Mouse (Mus musculus) small intestine, adult 2 months (tissue): ENCODE results near the gene Itga9. TPM values are rescaled to one million over a fixed set of nuclear protein-coding genes. Genes with fewer than 3 reads are reported as not detected.

Experiments used
- H3K27ac ChIP-seq: fragments of 200-500 bp; 2 replicates; pipeline ENCODE4 v1.5.1; 2012; ENCODE audit warnings: low read depth, low read length, control low read depth, inconsistent platforms; ENCODE audit not compliant: insufficient read depth
- H3K27me3 ChIP-seq: fragments of 200-500 bp; 2 replicates; pipeline ENCODE4 v1.6.1; 2012; ENCODE audit warnings: mild to moderate bottlenecking, moderate library complexity, low read length, inconsistent platforms; ENCODE audit not compliant: control insufficient read depth, insufficient read depth
- H3K36me3 ChIP-seq: fragments of 200-500 bp; 2 replicates; pipeline ENCODE4 v1.6.1; 2012; ENCODE audit warnings: mild to moderate bottlenecking, low read length, control low read depth, inconsistent platforms; ENCODE audit not compliant: control insufficient read depth, insufficient read depth
- H3K4me1 ChIP-seq: fragments of 200-500 bp; 2 replicates; pipeline ENCODE4 v1.6.1; 2012; ENCODE audit warnings: low read length, inconsistent platforms, mixed read lengths; ENCODE audit not compliant: control insufficient read depth, insufficient read depth, insufficient read length
- H3K4me3 ChIP-seq: fragments of 200-500 bp; 2 replicates; pipeline ENCODE4 v1.5.1; 2012; ENCODE audit warnings: low read depth, mild to moderate bottlenecking, control low read depth, inconsistent platforms, low read length, moderate library complexity
- CTCF ChIP-seq: fragments of 200-500 bp; IDR thresholded peaks from 2 replicates; pipeline ENCODE4 v1.5.1; 2012; ENCODE audit warnings: low read depth, mild to moderate bottlenecking, control low read depth, inconsistent platforms, low read length, moderate library complexity, mixed read lengths; ENCODE audit not compliant: insufficient replicate concordance, insufficient read length; ENCODE audit errors: extremely low read depth
- POLR2A ChIP-seq: fragments of 200-500 bp; IDR thresholded peaks from 2 replicates; pipeline ENCODE4 v1.6.1; 2012; ENCODE audit warnings: low read depth, mild to moderate bottlenecking, control low read depth, inconsistent platforms, low read length, moderate library complexity
- WGBS: fragments of 180-500 bp; shearing (Covaris S2); methylation state at CpG from one replicate; pipeline ENCODE4 v1.1.7; 2018; 5-methylcytosine and 5-hydroxymethylcytosine counted together
- polyA plus RNA-seq: library from polyadenylated mRNA; depleted of rRNA; stranded (reverse); fragments of >200 nt; gene quantifications from 2 replicates; pipeline ENCODE4 v1.2.3, GENCODE M21; 2012

Itga9 gene
- polyA plus RNA-seq, 1 experiment, result 8.0 TPM

GRCm38 (mm10) chr9:118677349-118677748 lies 70.9 kb downstream of the Itga9 start:
- H3K4me1 ChIP-seq, result no peaks in the 10 kb centered on the region
- TF ChIP-seq CTCF (no peak), POLR2A (no peak)
- no peaks in the 10 kb centered on the region for H3K27me3 ChIP-seq
- H3K36me3 ChIP-seq, result no peaks in the 10 kb centered on the region
- 53% methylated on average over 9 of the region's 9 CpGs for WGBS
- no peak overlapping the region for H3K27ac ChIP-seq
- no peak overlapping the region for H3K4me3 ChIP-seq

DNA sequence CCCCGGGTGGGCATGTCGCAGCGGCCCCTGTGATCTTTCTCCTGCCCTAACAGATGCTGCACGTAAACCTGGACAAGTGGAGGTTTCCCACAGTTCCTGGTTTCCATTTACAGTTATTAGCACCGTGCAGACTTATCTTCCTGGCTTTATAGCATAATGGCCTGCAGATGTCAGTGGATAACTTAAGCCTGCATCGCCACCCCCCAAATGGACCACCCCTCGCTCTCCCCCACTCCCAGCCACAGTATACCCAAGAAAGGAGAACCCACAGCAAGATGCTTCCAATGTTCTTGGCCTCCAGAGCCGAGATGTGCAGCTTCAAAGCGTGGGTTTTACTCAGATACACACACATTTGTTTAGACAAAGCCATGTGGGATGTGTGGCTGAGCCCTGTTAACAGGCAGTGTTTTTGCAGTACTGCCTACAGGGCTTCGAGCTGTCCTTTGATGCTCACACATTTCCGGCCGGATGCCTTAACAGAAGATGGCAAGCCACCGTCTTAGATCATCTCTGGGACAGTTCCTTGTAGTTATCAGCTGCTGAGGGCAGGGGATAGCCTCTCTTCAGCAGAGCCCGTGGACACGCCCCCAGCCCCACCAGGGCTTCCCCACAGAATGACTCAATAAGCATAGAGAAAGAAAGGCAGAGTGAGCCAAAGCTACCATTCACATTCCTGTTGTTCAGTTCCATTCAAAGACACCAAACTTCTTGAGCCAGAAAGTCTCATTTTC lies 71.7 kb downstream of the Itga9 start:
- no peaks in the 10 kb centered on the region for H3K4me1 ChIP-seq
- 65% methylated on average over 15 of the region's 15 CpGs for WGBS
- no peak overlapping the region for H3K4me3 ChIP-seq
- no peaks in the 10 kb centered on the region for H3K27me3 ChIP-seq
- no peak overlapping the region for H3K27ac ChIP-seq
- no peaks in the 10 kb centered on the region for H3K36me3 ChIP-seq
- TF ChIP-seq CTCF, result no peak
- TF ChIP-seq POLR2A, result no peak

GRCm38 (mm10) chr9:118678759-118679158 lies 72.3 kb downstream of the Itga9 start:
- H3K4me1 ChIP-seq, result no peaks in the 10 kb centered on the region
- TF ChIP-seq CTCF (no peak), POLR2A (no peak)
- H3K27ac ChIP-seq, result no peak overlapping the region
- 71% methylated on average over 10 of the region's 10 CpGs for WGBS
- H3K36me3 ChIP-seq, result no peaks in the 10 kb centered on the region
- H3K4me3 ChIP-seq, result no peak overlapping the region
- no peaks in the 10 kb centered on the region for H3K27me3 ChIP-seq

DNA sequence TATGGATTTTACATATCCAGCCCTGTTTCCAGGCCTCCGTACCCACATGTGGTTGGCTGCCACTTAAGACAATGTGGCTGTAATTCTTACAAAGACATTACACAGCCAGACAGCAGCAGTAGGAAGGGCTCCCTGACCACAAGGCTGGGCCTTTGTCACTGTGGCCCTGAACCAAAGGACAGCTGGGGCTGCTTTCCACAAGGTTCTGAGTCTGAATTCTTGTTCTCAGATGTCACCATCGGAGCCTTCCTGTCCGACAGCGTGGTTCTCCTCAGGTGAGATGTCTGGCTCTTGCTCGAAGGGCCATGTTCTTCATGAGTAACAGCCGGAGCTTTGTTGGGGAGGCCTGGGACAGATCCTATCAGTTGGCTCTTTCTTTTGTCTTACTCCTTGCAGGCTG lies 75.0 kb downstream of the Itga9 start:
- Histone ChIP-seq H3K27me3 (no peaks in the 10 kb centered on the region), H3K4me1 (no peaks in the 10 kb centered on the region), H3K27ac (no peak overlapping the region), H3K4me3 (no peak overlapping the region), H3K36me3 (no peaks in the 10 kb centered on the region)
- 91% methylated on average over 6 of the region's 6 CpGs for WGBS
- TF ChIP-seq POLR2A (no peak), CTCF (no peak)

GRCm38 (mm10) chr9:118682154-118682553 lies 75.7 kb downstream of the Itga9 start:
- Histone ChIP-seq H3K36me3 (no peaks in the 10 kb centered on the region), H3K4me1 (no peaks in the 10 kb centered on the region), H3K27ac (no peak overlapping the region), H3K4me3 (no peak overlapping the region), H3K27me3 (no peaks in the 10 kb centered on the region)
- TF ChIP-seq POLR2A, result no peak
- no peak for TF ChIP-seq CTCF
- 70% methylated on average over 8 of the region's 8 CpGs for WGBS

DNA sequence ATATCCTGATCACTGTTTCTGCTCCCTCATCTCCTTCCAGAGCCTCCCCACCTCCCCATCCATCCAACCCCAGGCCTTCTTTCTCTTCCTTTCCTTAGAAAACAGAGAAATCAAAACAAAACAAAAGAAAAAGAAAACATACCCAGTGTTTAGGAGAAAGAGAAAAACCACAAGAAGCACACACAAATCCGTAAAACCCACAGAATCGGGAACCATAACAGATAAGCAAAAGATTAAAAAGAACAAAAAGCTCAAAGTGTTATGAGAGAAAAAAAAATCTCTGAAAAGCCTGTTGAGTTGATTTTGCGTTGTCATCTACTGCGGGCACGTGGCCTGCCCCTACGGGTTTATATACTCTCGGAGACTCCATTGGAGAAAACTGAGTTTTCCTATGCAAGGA lies 77.0 kb downstream of the Itga9 start:
- Histone ChIP-seq H3K36me3 (no peaks in the 10 kb centered on the region), H3K4me1 (no peaks in the 10 kb centered on the region), H3K27ac (no peak overlapping the region), H3K27me3 (no peaks in the 10 kb centered on the region), H3K4me3 (no peak overlapping the region)
- TF ChIP-seq CTCF (no peak), POLR2A (no peak)
- 90% methylated on average over 7 of the region's 7 CpGs for WGBS

- Histone ChIP-seq H3K4me3 (no peak overlapping the region), H3K4me1 (no peaks in the 10 kb centered on the region), H3K36me3 (no peaks in the 10 kb centered on the region), H3K27me3 (no peaks in the 10 kb centered on the region), H3K27ac (no peak overlapping the region)
- 88% methylated on average over 9 of the region's 9 CpGs for WGBS
- TF ChIP-seq POLR2A (no peak), CTCF (no peak)
These were observed 77.9 kb downstream of the Itga9 start for GRCm38 (mm10) chr9:118684343-118684742.
